Mouse (Mus musculus): ENCODE results near the gene Erich3.

GRCm38 (mm10) chr3:154771651-154772050 is 108.0 kb downstream of the Erich3 start:
- TF ChIP-seq CTCF (IDR thresholded peaks at IDR 0.05; ENCODE audit: low read depth) (no peak), EP300 (IDR thresholded peaks at IDR 0.05; ENCODE audit: low read depth) (no peak)

All from liver, embryonic 14.5 days (tissue).